Mouse (Mus musculus) midbrain, postnatal 0 days (tissue): ENCODE data around the gene Cpne7. TPM values are rescaled to one million over a fixed set of nuclear protein-coding genes. Genes with fewer than 3 reads are reported as not detected.
"Not testable (repeated sequence)": the region's sequence is repeated elsewhere in the genome, so short reads cannot be mapped to it uniquely, and the experiment has no call there.

ENCODE experiments used
- ATAC-seq: fragments of 200-750 bp; cut with Nextera tagmentation; 2 replicates; pipeline ENCODE4 v1.8.0; 2017; ENCODE audit warnings: moderate number of reproducible peaks, mild to moderate bottlenecking, moderate TSS enrichment, moderate library complexity; ENCODE audit not compliant: low FRiP score
- DNase-seq: peaks from one replicate; pipeline ENCODE4 v3.0.0-alpha.2; 2015; ENCODE audit warnings: low spot score
- H3K27ac ChIP-seq: fragments of 300-500 bp; sonication (generic); 2 replicates; pipeline ENCODE4 v1.5.1; 2014; ENCODE audit warnings: low read depth, mild to moderate bottlenecking, low read length, mixed read lengths
- H3K27me3 ChIP-seq: fragments of 300-500 bp; sonication (generic); 2 replicates; pipeline ENCODE4 v1.6.1; 2014; ENCODE audit warnings: low read length, control low read depth, mixed read lengths; ENCODE audit not compliant: insufficient read depth
- H3K36me3 ChIP-seq: fragments of 300-500 bp; sonication (generic); 2 replicates; pipeline ENCODE4 v1.6.1; 2014; ENCODE audit warnings: low read length, control low read depth, mixed read lengths; ENCODE audit not compliant: insufficient read depth
- H3K4me1 ChIP-seq: fragments of 300-500 bp; sonication (generic); 2 replicates; pipeline ENCODE4 v1.6.1; 2014; ENCODE audit warnings: mild to moderate bottlenecking, control low read depth, antibody characterized with exemption, low read length, mixed read lengths; ENCODE audit not compliant: insufficient read depth
- H3K4me2 ChIP-seq: fragments of 300-500 bp; sonication (generic); 2 replicates; pipeline ENCODE4 v1.6.1; 2014; ENCODE audit warnings: low read depth, mild to moderate bottlenecking, low read length, mixed read lengths; ENCODE audit not compliant: poor library complexity, severe bottlenecking
- H3K4me3 ChIP-seq: fragments of 300-500 bp; sonication (generic); 2 replicates; pipeline ENCODE4 v1.5.1; 2014; ENCODE audit warnings: low read depth, mild to moderate bottlenecking, low read length, moderate library complexity
- H3K9ac ChIP-seq: fragments of 300-500 bp; sonication (generic); replicated peaks from 2 replicates; pipeline ENCODE4 v1.6.1; 2014; ENCODE audit warnings: mild to moderate bottlenecking, low read length, moderate library complexity, mixed read lengths; ENCODE audit not compliant: poor library complexity, severe bottlenecking
- H3K9me3 ChIP-seq: fragments of 300-500 bp; sonication (generic); 2 replicates; pipeline ENCODE4 v1.6.1; 2016; ENCODE audit warnings: low read length, control low read depth
- CTCF ChIP-seq: IDR thresholded peaks from 2 replicates; pipeline ENCODE4 v1.5.1; 2016; ENCODE audit warnings: antibody characterized with exemption, mild to moderate bottlenecking
- WGBS: fragments of 180-500 bp; shearing (Covaris S2); extraction: QIAGEN DNeasy Blood & Tissue Kit; methylation state at CpG from one replicate; pipeline ENCODE4 v1.1.7; 2014; 5-methylcytosine and 5-hydroxymethylcytosine counted together
- polyA plus RNA-seq: library from polyadenylated mRNA; unstranded; fragments of >200 nt; fragmentation: Nextera tagmentation; extraction: Ambion mirVana; gene quantifications from 2 replicates; pipeline ENCODE4 v1.2.1, GENCODE M21; 2015
- total RNA-seq: library from RNA; depleted of rRNA; stranded (reverse); fragments of >200 nt; gene quantifications from 2 replicates; pipeline ENCODE4 v1.2.3, GENCODE M21; 2014

The Cpne7 gene
- total and polyA plus RNA-seq, 2 experiments from 2014 or later: 29.1 to 29.2 TPM

- Histone ChIP-seq H3K9me3 (no peaks in the 10 kb centered on the region), H3K4me2 (no peak overlapping the region), H3K36me3 (peaks cover 36% of the 10 kb centered on the region), H3K27me3 (no peaks in the 10 kb centered on the region), H3K27ac (peak overlapping the region; percentile 55), H3K4me3 (no peak overlapping the region), H3K9ac (no peak overlapping the region), H3K4me1 (no peaks in the 10 kb centered on the region)
- 84% methylated on average over 11 of the region's 11 CpGs for WGBS
- ATAC-seq (no peak), DNase-seq (peak; percentile 56)
- no peak for TF ChIP-seq CTCF
Measured at GRCm38 (mm10) chr8:123097216-123097615, 20.0 kb upstream of the Cpne7 start.

- DNase-seq (peak; percentile 81), ATAC-seq (peak; percentile 69)
- peak overlapping the region; percentile 55 for H3K27ac ChIP-seq
- peaks cover 36% of the 10 kb centered on the region for H3K36me3 ChIP-seq
- no peak overlapping the region for H3K9ac ChIP-seq
- H3K27me3 ChIP-seq: no peaks in the 10 kb centered on the region
- 71% methylated on average over 11 of the region's 12 CpGs for WGBS
- no peaks in the 10 kb centered on the region for H3K9me3 ChIP-seq
- peak; percentile 56 for TF ChIP-seq CTCF
- H3K4me2 ChIP-seq: no peak overlapping the region
- H3K4me3 ChIP-seq: no peak overlapping the region
- no peaks in the 10 kb centered on the region for H3K4me1 ChIP-seq
Measured at GRCm38 (mm10) chr8:123097786-123098584, 19.2 kb upstream of the Cpne7 start.

GRCm38 (mm10) chr8:123100288-123100687, 16.9 kb upstream of the Cpne7 start:
- TF ChIP-seq CTCF: no peak

GRCm38 (mm10) chr8:123101244-123101643, 15.9 kb upstream of the Cpne7 start:
- H3K27me3 ChIP-seq: no peaks in the 10 kb centered on the region
- H3K36me3 ChIP-seq: peaks cover 35% of the 10 kb centered on the region
- no peaks in the 10 kb centered on the region for H3K9me3 ChIP-seq
- DNase-seq (no peak), ATAC-seq (no peak)
- H3K9ac ChIP-seq: no peak overlapping the region
- H3K4me2 ChIP-seq: peak overlapping the region; percentile 78; the same call in 1 of the 2 replicates
- TF ChIP-seq CTCF: peak; percentile 20
- WGBS: 79% methylated on average over 4 of the region's 4 CpGs
- no peak overlapping the region for H3K27ac ChIP-seq
- H3K4me3 ChIP-seq: no peak overlapping the region
- 0 out of 2 replicates have a peak, but pooled peaks cover 3% of the 10 kb centered on the region for H3K4me1 ChIP-seq

More at GRCm38 (mm10) chr8:123100288-123100687, 16.9 kb upstream of the Cpne7 start:
- Histone ChIP-seq H3K36me3 (peaks cover 31% of the 10 kb centered on the region; the same call in 1 of the 2 replicates), H3K9ac (no peak overlapping the region), H3K4me2 (no peak overlapping the region), H3K27me3 (no peaks in the 10 kb centered on the region), H3K4me1 (0 out of 2 replicates have a peak, but pooled peaks cover 3% of the 10 kb centered on the region), H3K9me3 (no peaks in the 10 kb centered on the region), H3K27ac (no peak overlapping the region), H3K4me3 (no peak overlapping the region)
- ATAC-seq (no peak), DNase-seq (no peak)
- 57% methylated on average over 8 of the region's 8 CpGs for WGBS

GRCm38 (mm10) chr8:123101735-123102685, 15.2 kb upstream of the Cpne7 start, which contains the start of gene Rpl13:
TSS of gene Rpl13 (plus strand) at chr8:123102350.
- WGBS: 1% methylated on average over 56 of the region's 56 CpGs

GRCm38 (mm10) chr8:123102855-123103254, 14.3 kb upstream of the Cpne7 start:
- Histone ChIP-seq H3K4me2 (peak overlapping the region; percentile 78), H3K27ac (peak overlapping the region; percentile 97), H3K4me3 (peak overlapping the region; percentile 83), H3K36me3 (peaks cover 27% of the 10 kb centered on the region), H3K9ac (peak overlapping the region; percentile 86)
- ATAC-seq, DNase-seq, H3K4me1 ChIP-seq, H3K9me3 ChIP-seq, H3K27me3 ChIP-seq: not testable (repeated sequence)
- WGBS: 2% methylated on average over 21 of the region's 26 CpGs

More at GRCm38 (mm10) chr8:123101735-123102685, 15.2 kb upstream of the Cpne7 start, which contains the start of gene Rpl13:
- Histone ChIP-seq H3K9me3 (no peaks in the 10 kb centered on the region), H3K9ac (peak within 1 kb of the TSS; percentile 86), H3K27ac (peak within 1 kb of the TSS; percentile 97), H3K4me1 (0 out of 2 replicates have a peak, but pooled peaks cover 3% of the 10 kb centered on the region), H3K36me3 (peaks cover 35% of the 10 kb centered on the region), H3K4me2 (peak within 1 kb of the TSS; percentile 78), H3K4me3 (peak within 1 kb of the TSS; percentile 83), H3K27me3 (no peaks in the 10 kb centered on the region)
- ATAC-seq (peak; percentile 91), DNase-seq (peak; percentile 99)
- TF ChIP-seq CTCF: no peak
